Mouse (Mus musculus) embryo, embryonic 9.5 days (tissue): ENCODE measurements around the gene Siah1a.

Experiments
- DNase-seq: peaks from one replicate; pipeline ENCODE4 v3.0.0-alpha.2; 2017; ENCODE audit errors: extremely low spot score

Siah1a gene

GRCm38 (mm10) chr8:86745221-86745934 lies at the start of gene Siah1a, which contains the start of gene Gm10638:
TSS of gene Siah1a (minus strand) at chr8:86745934.
TSS of gene Gm10638 (plus strand) at chr8:86745699.
- DNase-seq, result peak; percentile 82

- DNase-seq, result no peak
Observed at GRCm38 (mm10) chr8:86794716-86795115, 49.0 kb upstream of the Siah1a start.

GRCm38 (mm10) chr8:86791542-86791941 lies 45.8 kb upstream of the Siah1a start:
- DNase-seq, result no peak

- DNase-seq, result no peak
Observed at GRCm38 (mm10) chr8:86789576-86789975, 43.8 kb upstream of the Siah1a start.

- DNase-seq, result no peak
Observed at GRCm38 (mm10) chr8:86787891-86788420, 42.2 kb upstream of the Siah1a start.

- DNase-seq, result no peak
Observed at GRCm38 (mm10) chr8:86786498-86786897, 40.8 kb upstream of the Siah1a start.

GRCm38 (mm10) chr8:86781094-86781493 lies 35.4 kb upstream of the Siah1a start:
- no peak for DNase-seq

GRCm38 (mm10) chr8:86779207-86779606 lies 33.5 kb upstream of the Siah1a start:
- no peak for DNase-seq

- DNase-seq, result no peak
Observed at GRCm38 (mm10) chr8:86769945-86770715, 24.4 kb upstream of the Siah1a start.

GRCm38 (mm10) chr8:86768499-86768898 lies 22.8 kb upstream of the Siah1a start:
- no peak for DNase-seq

GRCm38 (mm10) chr8:86766548-86767211 lies 20.9 kb upstream of the Siah1a start:
- no peak for DNase-seq

- no peak for DNase-seq
Observed at GRCm38 (mm10) chr8:86765669-86766068, 19.9 kb upstream of the Siah1a start.

- no peak for DNase-seq
Observed at GRCm38 (mm10) chr8:86765155-86765554, 19.4 kb upstream of the Siah1a start.

- no peak for DNase-seq
Observed at GRCm38 (mm10) chr8:86762806-86763205, 17.1 kb upstream of the Siah1a start.

- no peak for DNase-seq
Observed at GRCm38 (mm10) chr8:86760746-86761145, 15.0 kb upstream of the Siah1a start.

- DNase-seq, result no peak
Observed at GRCm38 (mm10) chr8:86759090-86759491, 13.4 kb upstream of the Siah1a start.

GRCm38 (mm10) chr8:86758651-86759050 lies 12.9 kb upstream of the Siah1a start:
- DNase-seq, result no peak

GRCm38 (mm10) chr8:86756948-86757733 lies 11.4 kb upstream of the Siah1a start:
- peak; percentile 14 for DNase-seq

GRCm38 (mm10) chr8:86749842-86750241 lies 4.1 kb upstream of the Siah1a start:
- no peak for DNase-seq

GRCm38 (mm10) chr8:86746511-86746910 lies 777 bp upstream of the Siah1a start:
- no peak for DNase-seq

- DNase-seq, result peak; percentile 94
Observed at GRCm38 (mm10) chr8:86745935-86746441, 254 bp upstream of the Siah1a start.
